Mouse (Mus musculus): Measurements from ENCODE around the gene Pcnx2. TPM values are rescaled to one million over a fixed set of nuclear protein-coding genes. Genes with fewer than 3 reads are reported as not detected.
A peak's percentile ranks its signal among the peaks of the same experiment; 100 is the strongest.

Pcnx2 gene
- polyA plus RNA-seq, 1 experiment: 2.2 TPM

- no peak for DNase-seq (ENCODE audit: low spot score)
Observed at GRCm38 (mm10) chr8:125756391-125757105, 141.6 kb downstream of the Pcnx2 start.

GRCm38 (mm10) chr8:125755896-125756295, 142.2 kb downstream of the Pcnx2 start:
- DNase-seq (ENCODE audit: low spot score): no peak

GRCm38 (mm10) chr8:125750846-125751245, 147.3 kb downstream of the Pcnx2 start:
- DNase-seq (ENCODE audit: low spot score): no peak

GRCm38 (mm10) chr8:125747390-125747789, 150.7 kb downstream of the Pcnx2 start:
- DNase-seq (ENCODE audit: low spot score): no peak

GRCm38 (mm10) chr8:125744914-125745576, 153.1 kb downstream of the Pcnx2 start:
- no peak for DNase-seq (ENCODE audit: low spot score)

GRCm38 (mm10) chr8:125742406-125742805, 155.7 kb downstream of the Pcnx2 start:
- no peak for DNase-seq (ENCODE audit: low spot score)

GRCm38 (mm10) chr8:125741855-125742254, 156.3 kb downstream of the Pcnx2 start:
- no peak for DNase-seq (ENCODE audit: low spot score)

- no peak for DNase-seq (ENCODE audit: low spot score)
Observed at GRCm38 (mm10) chr8:125741377-125741776, 156.7 kb downstream of the Pcnx2 start.

- DNase-seq (ENCODE audit: low spot score): no peak
Observed at GRCm38 (mm10) chr8:125740655-125741054, 157.5 kb downstream of the Pcnx2 start.

GRCm38 (mm10) chr8:125738956-125739355, 159.2 kb downstream of the Pcnx2 start:
- no peak for DNase-seq (ENCODE audit: low spot score)

GRCm38 (mm10) chr8:125733964-125734956, 163.9 kb downstream of the Pcnx2 start:
- peak; percentile 79 for DNase-seq (ENCODE audit: low spot score)

GRCm38 (mm10) chr8:125729746-125730145, 168.4 kb downstream of the Pcnx2 start, which contains the start of gene Ntpcr:
Ntpcr (plus strand) TSS chr8:125729963.
- DNase-seq (ENCODE audit: low spot score): no peak

GRCm38 (mm10) chr8:125727797-125728196, 170.3 kb downstream of the Pcnx2 start:
- no peak for DNase-seq (ENCODE audit: low spot score)

GRCm38 (mm10) chr8:125726986-125727385, 171.1 kb downstream of the Pcnx2 start:
- DNase-seq (ENCODE audit: low spot score): no peak

GRCm38 (mm10) chr8:125726143-125726542, 172.0 kb downstream of the Pcnx2 start:
- DNase-seq (ENCODE audit: low spot score): no peak

- DNase-seq (ENCODE audit: low spot score): no peak
Observed at GRCm38 (mm10) chr8:125725037-125725820, 172.9 kb downstream of the Pcnx2 start.

GRCm38 (mm10) chr8:125723437-125723836, 174.7 kb downstream of the Pcnx2 start:
- no peak for DNase-seq (ENCODE audit: low spot score)

GRCm38 (mm10) chr8:125722675-125723074, 175.4 kb downstream of the Pcnx2 start:
- DNase-seq (ENCODE audit: low spot score): no peak

GRCm38 (mm10) chr8:125718914-125719313, 179.2 kb downstream of the Pcnx2 start:
- no peak for DNase-seq (ENCODE audit: low spot score)

GRCm38 (mm10) chr8:125716613-125717012, 181.5 kb downstream of the Pcnx2 start:
- DNase-seq (ENCODE audit: low spot score): no peak

GRCm38 (mm10) chr8:125716211-125716610, 181.9 kb downstream of the Pcnx2 start:
- no peak for DNase-seq (ENCODE audit: low spot score)

Data from urinary bladder, adult 2 months (tissue).